ENCODE assay signal across 8 mouse cellular contexts in genomic region chr5:31201742-31202590, GRCm38 (mm10). TPM values are rescaled to one million over a fixed set of nuclear protein-coding genes. Genes with fewer than 3 reads are reported as not detected.
A peak's percentile ranks its signal among the peaks of the same experiment; 100 is the strongest.
DNase-seq lines count a peak whose midpoint lies in the region; ATAC-seq lines count a peak whose summit lies in the region.

Zfp513 (minus strand) TSS chr5:31202303.

- peak; percentile 97 for ATAC-seq in hindbrain, embryonic 15.5 days (ENCODE audit: low FRiP score, low read depth)

- H3K9me3 ChIP-seq in hindbrain, embryonic 15.5 days, result 0 out of 2 replicates have a peak, but pooled peaks cover 4% of the 10 kb centered on the region

- peak within 1 kb of the TSS; percentile 87 for H3K27ac ChIP-seq in hindbrain, embryonic 15.5 days (replicated peaks)

- under 1% methylated on average over 52 of the region's 53 CpGs for WGBS in hindbrain, embryonic 15.5 days

- peak within 1 kb of the TSS; percentile 84 for H3K4me3 ChIP-seq in hindbrain, embryonic 15.5 days

- DNase-seq in T-cell, adult 2 months (ENCODE audit: low spot score), result peak; percentile 97
- DNase-seq in cerebellum, postnatal 36 days, result peak; percentile 95 to 97
- peak; percentile 98 for DNase-seq in frontal cortex, postnatal 36 days (ENCODE audit: low spot score in 2 of 2)
- peak; percentile 98 for DNase-seq in left cerebral cortex, adult 11 months (ENCODE audit: low spot score)
- peak; percentile 96 to 98 for DNase-seq in lung, postnatal 4 days
- peak; percentile 95 for DNase-seq in retina, postnatal 7 days (ENCODE audit: low read depth, low spot score)
- DNase-seq in urinary bladder, adult 2 months (ENCODE audit: low spot score), result peak; percentile 84

- peak within 1 kb of the TSS; percentile 87 for H3K9ac ChIP-seq in hindbrain, embryonic 15.5 days

- H3K27me3 ChIP-seq in hindbrain, embryonic 15.5 days, result no peaks in the 10 kb centered on the region

- peaks cover 74% of the 10 kb centered on the region for H3K36me3 ChIP-seq in hindbrain, embryonic 15.5 days

- peaks cover 24% of the 10 kb centered on the region for H3K4me1 ChIP-seq in hindbrain, embryonic 15.5 days (replicated peaks)

- peak within 1 kb of the TSS; percentile 81 for H3K4me2 ChIP-seq in hindbrain, embryonic 15.5 days

RNA-seq across cellular contexts. Expression of gene Zfp513, which starts in this region (rescaled TPM):
- 16.2 and 17.4 TPM in 2 replicates for polyA plus RNA-seq in hindbrain, embryonic 15.5 days (2015; fragmentation: Nextera tagmentation; extraction: Ambion mirVana)
- polyA plus RNA-seq in urinary bladder, adult 2 months (2012; rRNA removed), result 29.3 and 37.0 TPM in 2 replicates

Comparison
In these comparisons a context has a peak if more than half of its experiments do, and no peak if none do; other contexts are left out.
1. Peak in every context shown above with its lines: DNase-seq, ATAC-seq, H3K4me3 ChIP-seq and H3K27ac ChIP-seq.